Mouse (Mus musculus) spleen, adult 2 months (tissue): ENCODE results near the gene Lcn6. TPM values are rescaled to one million over a fixed set of nuclear protein-coding genes. Genes with fewer than 3 reads are reported as not detected.

Experiments
- DNase-seq, 2 experiments: peaks; one replicate each; pipeline versions ENCODE4 v3.0.0 to v3.0.0-alpha.2; 2012 to 2021; ENCODE audit warnings: low spot score in 2 of 2, low read depth in 1 of 2
- H3K27ac ChIP-seq: fragments of 200-500 bp; 2 replicates; pipeline ENCODE4 v1.5.1; 2012; ENCODE audit warnings: low read length, inconsistent platforms; ENCODE audit not compliant: insufficient read depth
- H3K27me3 ChIP-seq: fragments of 200-500 bp; 2 replicates; pipeline ENCODE4 v1.6.1; 2012; ENCODE audit warnings: mild to moderate bottlenecking, moderate library complexity, low read length, inconsistent platforms; ENCODE audit not compliant: control insufficient read depth, insufficient read depth
- H3K36me3 ChIP-seq: fragments of 200-500 bp; 2 replicates; pipeline ENCODE4 v1.6.1; 2012; ENCODE audit warnings: mild to moderate bottlenecking, low read length, inconsistent platforms; ENCODE audit not compliant: control insufficient read depth, insufficient read depth
- H3K4me1 ChIP-seq: fragments of 200-500 bp; 2 replicates; pipeline ENCODE4 v1.6.1; 2011; ENCODE audit warnings: inconsistent platforms; ENCODE audit not compliant: control insufficient read depth, insufficient read depth, insufficient read length
- H3K4me3 ChIP-seq: fragments of 200-500 bp; 2 replicates; pipeline ENCODE4 v1.5.1; 2011; ENCODE audit warnings: mild to moderate bottlenecking, inconsistent platforms; ENCODE audit not compliant: insufficient read depth, insufficient read length; ENCODE audit errors: extremely low read depth
- CTCF ChIP-seq: fragments of 200-500 bp; IDR thresholded peaks from 2 replicates; pipeline ENCODE4 v1.5.1; 2011; ENCODE audit warnings: mild to moderate bottlenecking, inconsistent platforms; ENCODE audit not compliant: insufficient read depth, insufficient read length, insufficient replicate concordance; ENCODE audit errors: extremely low read depth
- POLR2A ChIP-seq: fragments of 200-500 bp; IDR thresholded peaks from 2 replicates; pipeline ENCODE4 v1.6.1; 2011; ENCODE audit warnings: low read depth, low read length, inconsistent platforms
- WGBS: fragments of 180-500 bp; shearing (Covaris S2); methylation state at CpG from one replicate; pipeline ENCODE4 v1.1.7; 2018; 5-methylcytosine and 5-hydroxymethylcytosine counted together
- polyA plus RNA-seq: library from polyadenylated mRNA; depleted of rRNA; stranded (reverse); fragments of >200 nt; gene quantifications from 2 replicates; pipeline ENCODE4 v1.2.3, GENCODE M21; 2012

Lcn6 gene
- polyA plus RNA-seq, 1 experiment, result not detected

DNA sequence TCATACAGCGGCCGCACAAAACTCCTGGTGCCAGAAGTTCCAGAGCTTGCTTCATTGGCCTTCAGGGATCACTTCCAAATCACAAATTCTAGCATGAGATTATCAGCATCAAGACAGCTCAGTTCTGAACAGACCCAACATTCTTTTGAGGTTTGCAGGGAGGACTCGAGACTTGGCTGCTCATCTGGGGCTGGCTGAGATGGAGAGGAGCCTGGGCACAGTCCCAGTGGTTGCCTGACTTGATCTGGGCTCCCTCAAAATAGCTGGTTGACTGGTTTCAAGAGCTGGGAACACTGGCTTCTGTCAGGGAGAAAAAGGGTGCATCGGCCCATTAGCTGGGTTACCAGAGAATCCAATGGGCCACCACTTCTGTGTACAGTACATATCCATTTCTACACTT, 19.9 kb upstream of the Lcn6 start:
- 84% methylated on average over 4 of the region's 4 CpGs for WGBS
- TF ChIP-seq CTCF (no peak), POLR2A (no peak)
- no peak overlapping the region for H3K4me3 ChIP-seq
- no peaks in the 10 kb centered on the region for H3K4me1 ChIP-seq
- DNase-seq, result no peak
- H3K27me3 ChIP-seq, result no peaks in the 10 kb centered on the region
- H3K36me3 ChIP-seq, result no peaks in the 10 kb centered on the region
- no peak overlapping the region for H3K27ac ChIP-seq

DNA sequence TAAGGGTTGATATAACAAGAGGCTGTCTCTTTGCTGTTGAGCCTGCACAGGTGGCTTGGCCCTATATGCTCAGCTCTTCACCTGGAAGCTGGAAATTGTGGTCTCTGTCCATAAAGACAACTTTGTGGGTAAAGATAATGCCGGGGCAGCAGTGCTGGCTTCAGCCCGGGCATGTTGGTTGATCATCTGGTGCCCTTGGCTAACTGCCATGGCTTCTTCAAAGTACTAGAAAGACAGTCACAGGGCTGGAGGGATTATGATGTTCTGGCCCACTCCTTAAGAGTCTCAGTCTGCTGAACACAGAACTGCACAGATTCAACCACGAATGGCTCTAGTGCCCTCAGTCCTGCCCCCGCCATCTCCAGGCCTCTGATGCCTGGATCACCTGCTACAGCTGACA, 19.3 kb upstream of the Lcn6 start:
- Histone ChIP-seq H3K27ac (no peak overlapping the region), H3K4me1 (no peaks in the 10 kb centered on the region), H3K27me3 (no peaks in the 10 kb centered on the region), H3K36me3 (no peaks in the 10 kb centered on the region), H3K4me3 (no peak overlapping the region)
- 65% methylated on average over 4 of the region's 4 CpGs for WGBS
- DNase-seq, result no peak
- TF ChIP-seq CTCF, result no peak
- no peak for TF ChIP-seq POLR2A

DNA sequence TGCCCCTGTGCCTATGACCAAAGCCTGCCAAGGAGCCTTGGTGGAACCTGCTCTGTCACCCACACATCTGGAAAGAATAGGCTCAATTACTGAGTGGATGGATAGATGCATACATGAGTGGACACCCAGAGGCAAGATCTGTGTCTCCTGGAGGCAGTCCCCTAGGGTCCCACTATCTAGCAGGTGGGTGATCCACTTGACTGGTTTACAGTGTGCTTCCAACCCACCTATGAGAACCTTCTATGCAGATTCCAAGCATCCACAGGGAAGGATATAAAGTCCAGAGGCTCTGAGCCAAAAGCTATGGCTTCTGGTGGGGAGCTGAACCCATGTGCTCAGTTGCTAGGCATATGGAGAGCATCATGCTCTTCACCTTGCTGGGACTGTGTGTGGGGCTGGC, 18.9 kb upstream of the Lcn6 start, which contains the start of gene Lcn5:
Gene Lcn5 (plus strand): TSS at position 301 of the 400 bp plus-strand sequence.
- no peaks in the 10 kb centered on the region for H3K4me1 ChIP-seq
- no peak for TF ChIP-seq CTCF
- no peak for TF ChIP-seq POLR2A
- no peak for DNase-seq
- H3K27ac ChIP-seq, result no peak within 1 kb of the TSS
- H3K4me3 ChIP-seq, result no peak within 1 kb of the TSS
- no peaks in the 10 kb centered on the region for H3K36me3 ChIP-seq
- H3K27me3 ChIP-seq, result no peaks in the 10 kb centered on the region

DNA sequence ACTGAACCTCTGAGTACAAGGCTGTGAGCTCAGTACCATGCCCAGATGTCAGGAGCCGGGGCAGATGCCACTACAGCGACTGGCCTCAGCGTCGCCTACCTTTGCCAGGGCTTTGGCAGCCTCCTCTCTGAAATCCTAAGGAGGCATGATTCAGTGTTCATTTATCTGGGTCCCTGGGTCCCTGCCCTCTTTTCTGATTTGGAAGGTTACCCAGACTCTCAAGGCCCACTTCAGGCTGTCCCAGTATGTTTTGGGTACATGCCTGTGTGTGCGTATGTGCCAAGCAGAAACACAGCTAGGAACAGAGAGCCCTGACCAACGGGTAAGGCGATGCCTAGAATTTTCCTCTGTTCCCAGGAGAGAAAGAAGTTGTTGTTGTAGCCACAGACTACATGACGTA, 16.3 kb upstream of the Lcn6 start:
- DNase-seq, result no peak

DNA sequence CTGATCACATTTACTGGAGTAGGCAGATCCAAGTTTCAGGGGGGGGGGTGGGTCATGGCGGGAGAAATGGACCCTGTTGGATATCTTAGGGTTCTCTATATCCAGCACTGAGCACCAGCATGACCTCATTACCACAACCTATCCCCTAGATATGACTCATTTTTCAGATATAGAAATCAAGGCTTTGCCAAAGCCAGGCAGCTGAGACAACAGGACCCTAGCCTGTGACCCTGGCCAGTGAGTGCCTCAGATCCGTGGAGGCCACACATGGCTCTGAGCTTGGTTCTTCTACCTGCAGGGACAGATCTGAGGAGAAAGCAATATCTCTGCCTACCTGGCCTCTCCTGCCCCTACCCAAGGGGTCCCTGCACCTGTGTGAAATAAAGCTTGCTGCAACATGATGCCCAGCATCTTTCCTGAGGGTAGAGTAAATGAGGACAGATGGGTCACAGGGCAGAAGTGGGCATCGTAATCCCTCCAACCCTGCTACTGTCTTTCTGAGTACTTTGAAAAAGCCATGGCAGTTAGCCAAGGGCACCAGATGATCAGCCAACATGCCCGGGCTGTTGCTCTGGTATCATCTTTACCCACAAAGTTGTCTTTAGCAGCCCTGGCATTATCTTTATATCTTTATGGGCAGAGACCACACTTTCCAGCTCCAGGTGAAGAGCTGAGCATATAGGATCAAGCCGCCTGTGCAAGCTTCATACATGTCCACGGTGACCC, 15.2 kb upstream of the Lcn6 start:
- WGBS, result 77% methylated on average over 6 of the region's 6 CpGs
- H3K4me1 ChIP-seq, result no peaks in the 10 kb centered on the region

More for the DNA sequence above, 16.3 kb upstream of the Lcn6 start:
- 93% methylated on average over 8 of the region's 8 CpGs for WGBS
- Histone ChIP-seq H3K4me1 (no peaks in the 10 kb centered on the region), H3K27ac (no peak overlapping the region), H3K27me3 (no peaks in the 10 kb centered on the region), H3K36me3 (no peaks in the 10 kb centered on the region), H3K4me3 (no peak overlapping the region)
- TF ChIP-seq POLR2A (no peak), CTCF (no peak)

GRCm38 (mm10) chr2:25663511-25663910, 13.1 kb upstream of the Lcn6 start:
- Histone ChIP-seq H3K4me1 (no peaks in the 10 kb centered on the region), H3K27ac (no peak overlapping the region), H3K36me3 (no peaks in the 10 kb centered on the region), H3K4me3 (no peak overlapping the region), H3K27me3 (no peaks in the 10 kb centered on the region)
- 0 out of 2 replicates have a peak, but pooled peaks have one; percentile 28 for TF ChIP-seq CTCF
- no peak for TF ChIP-seq POLR2A
- peak; percentile 2 to 24 for DNase-seq
- 23% methylated on average over 1 of the region's 1 CpGs for WGBS

More for the DNA sequence above, 15.2 kb upstream of the Lcn6 start:
- no peak overlapping the region for H3K4me3 ChIP-seq
- DNase-seq, result no peak
- H3K36me3 ChIP-seq, result no peaks in the 10 kb centered on the region
- H3K27ac ChIP-seq, result no peak overlapping the region
- H3K27me3 ChIP-seq, result no peaks in the 10 kb centered on the region
- TF ChIP-seq POLR2A, result no peak
- TF ChIP-seq CTCF, result no peak

DNA sequence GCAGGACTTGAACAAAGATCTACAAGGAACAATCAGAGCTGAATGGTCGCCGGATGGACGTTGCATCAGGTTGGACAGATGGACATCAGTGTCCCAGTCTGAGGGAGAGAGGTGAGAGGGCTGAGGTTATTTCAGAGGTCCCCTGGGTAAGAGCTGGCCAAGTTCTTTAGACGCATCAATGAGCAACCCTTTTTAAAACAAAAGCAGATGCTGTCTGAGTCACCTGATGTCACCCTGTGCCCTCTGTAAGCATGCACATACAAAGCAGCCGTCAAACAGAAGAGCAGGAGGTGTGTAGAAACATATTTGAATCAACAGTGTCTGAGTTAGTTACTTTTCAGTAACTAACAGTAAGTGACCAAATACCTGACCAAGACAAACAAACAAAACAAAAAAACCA, 12.5 kb upstream of the Lcn6 start:
- WGBS, result 86% methylated on average over 5 of the region's 5 CpGs
- Histone ChIP-seq H3K36me3 (no peaks in the 10 kb centered on the region), H3K27ac (no peak overlapping the region), H3K27me3 (no peaks in the 10 kb centered on the region), H3K4me1 (no peaks in the 10 kb centered on the region), H3K4me3 (no peak overlapping the region)
- DNase-seq, result no peak
- no peak for TF ChIP-seq POLR2A
- no peak for TF ChIP-seq CTCF
